Mouse (Mus musculus) urinary bladder, postnatal 36 days (tissue): Measurements from ENCODE around the gene Dlx3.

Source experiments
- DNase-seq, 2 experiments: peaks; one replicate each; pipeline ENCODE4 v3.0.0; 2022; ENCODE audit warnings: low spot score in 2 of 2, mixed read lengths in 1 of 2

Gene Dlx3

GRCm38 (mm10) chr11:95088857-95089779, 30.8 kb upstream of the Dlx3 start:
- peak; percentile 43 to 56 for DNase-seq

GRCm38 (mm10) chr11:95093077-95093476, 26.8 kb upstream of the Dlx3 start:
- DNase-seq, result no peak

GRCm38 (mm10) chr11:95095596-95095995, 24.3 kb upstream of the Dlx3 start:
- no peak for DNase-seq

- DNase-seq, result peak in 1 of 2 experiments; percentile 71
These were observed 23.1 kb upstream of the Dlx3 start for GRCm38 (mm10) chr11:95096608-95097373.

- no peak for DNase-seq
These were observed 22.0 kb upstream of the Dlx3 start for GRCm38 (mm10) chr11:95097889-95098288.

- DNase-seq, result no peak
These were observed 21.4 kb upstream of the Dlx3 start for GRCm38 (mm10) chr11:95098346-95099095.

GRCm38 (mm10) chr11:95100393-95100792, 19.5 kb upstream of the Dlx3 start:
- DNase-seq, result no peak

- DNase-seq, result no peak
These were observed 18.7 kb upstream of the Dlx3 start for GRCm38 (mm10) chr11:95101071-95101788.

- no peak for DNase-seq
These were observed 17.6 kb upstream of the Dlx3 start for GRCm38 (mm10) chr11:95102161-95102904.

GRCm38 (mm10) chr11:95104266-95104665, 15.7 kb upstream of the Dlx3 start:
- DNase-seq, result no peak

GRCm38 (mm10) chr11:95105274-95105874, 14.5 kb upstream of the Dlx3 start:
- DNase-seq, result no peak

GRCm38 (mm10) chr11:95106440-95107236, 13.3 kb upstream of the Dlx3 start:
- DNase-seq, result peak; percentile 68 to 80

GRCm38 (mm10) chr11:95109000-95109399, 10.9 kb upstream of the Dlx3 start:
- no peak for DNase-seq

- DNase-seq, result no peak
These were observed 9.8 kb upstream of the Dlx3 start for GRCm38 (mm10) chr11:95110081-95110480.

- peak; percentile 55 to 65 for DNase-seq
These were observed 2.9 kb upstream of the Dlx3 start for GRCm38 (mm10) chr11:95117030-95117429.

- DNase-seq, result peak; percentile 72 to 80
These were observed 1.4 kb upstream of the Dlx3 start for GRCm38 (mm10) chr11:95118505-95118904.

- no peak for DNase-seq
These were observed 708 bp downstream of the Dlx3 start for GRCm38 (mm10) chr11:95120633-95121020.

- no peak for DNase-seq
These were observed 1.5 kb downstream of the Dlx3 start for GRCm38 (mm10) chr11:95121161-95122099.
